Mouse (Mus musculus): ENCODE data around the gene Khdc1c.
"Not testable (repeated sequence)": the region's sequence is repeated elsewhere in the genome, so short reads cannot be mapped to it uniquely, and the experiment has no call there.

Khdc1c gene

DNA sequence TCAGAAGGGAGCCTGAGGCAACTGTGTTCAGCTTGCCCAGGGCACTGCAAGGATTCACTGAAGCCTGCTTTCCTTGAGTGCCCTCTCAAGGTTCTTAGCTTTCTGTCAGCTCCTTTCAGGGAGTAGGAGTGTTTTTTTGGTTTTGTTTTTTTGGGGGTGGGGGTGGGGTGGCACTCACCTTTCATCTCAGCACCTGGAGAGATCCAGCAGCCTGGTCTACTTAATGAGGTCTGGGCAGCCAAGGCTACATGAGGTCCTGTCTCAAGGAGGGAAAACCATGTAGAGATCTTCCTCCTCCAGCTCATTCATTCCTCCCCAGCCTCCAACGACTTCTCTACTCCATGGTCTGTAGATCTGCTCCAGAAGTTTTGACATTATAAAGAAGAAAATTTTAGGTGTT lies at the start of gene Khdc1c:
Khdc1c (plus strand) TSS at position 301 of the 400 bp plus-strand sequence.
- not testable (repeated sequence) for DNase-seq (ENCODE audit: low spot score)

DNA sequence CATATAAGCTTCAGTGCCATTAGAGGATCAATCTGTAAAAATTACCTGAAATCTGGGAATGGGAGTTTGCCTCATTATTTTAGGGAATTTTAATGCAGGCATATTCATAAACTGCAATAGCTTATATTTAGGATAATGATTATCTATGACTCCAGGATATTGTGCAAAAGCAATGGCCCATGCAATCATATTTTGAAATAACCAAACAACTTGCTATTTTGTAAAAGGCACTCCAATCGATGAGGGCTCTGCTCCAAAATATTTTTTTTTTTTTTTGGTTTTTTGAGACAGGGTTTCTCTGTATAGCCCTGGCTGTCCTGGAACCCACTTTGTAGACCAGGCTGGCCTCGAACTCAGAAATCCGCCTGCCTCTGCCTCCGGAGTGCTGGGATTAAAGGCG lies 47.9 kb upstream of the Khdc1c start:
- not testable (repeated sequence) for DNase-seq (ENCODE audit: low spot score)

DNA sequence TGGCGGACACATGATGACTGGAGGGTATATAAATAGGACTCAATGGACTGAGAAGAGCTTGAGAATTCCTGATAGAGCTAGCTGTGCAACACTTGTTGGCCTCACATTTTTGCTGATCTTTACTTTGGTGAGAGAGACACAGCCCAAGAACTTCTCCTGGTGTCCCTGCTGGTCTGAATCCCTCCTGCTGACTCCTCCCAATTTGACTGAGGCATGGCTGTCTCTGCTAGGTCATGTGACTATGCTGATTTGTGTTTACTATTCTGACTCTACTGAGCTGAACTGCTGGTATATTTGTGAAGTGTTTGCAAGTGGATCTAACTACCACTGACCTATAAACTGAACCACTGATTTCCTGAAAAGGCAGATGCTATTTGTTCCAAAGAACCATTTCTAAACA lies 46.5 kb upstream of the Khdc1c start:
- DNase-seq (ENCODE audit: low spot score) = no peak

DNA sequence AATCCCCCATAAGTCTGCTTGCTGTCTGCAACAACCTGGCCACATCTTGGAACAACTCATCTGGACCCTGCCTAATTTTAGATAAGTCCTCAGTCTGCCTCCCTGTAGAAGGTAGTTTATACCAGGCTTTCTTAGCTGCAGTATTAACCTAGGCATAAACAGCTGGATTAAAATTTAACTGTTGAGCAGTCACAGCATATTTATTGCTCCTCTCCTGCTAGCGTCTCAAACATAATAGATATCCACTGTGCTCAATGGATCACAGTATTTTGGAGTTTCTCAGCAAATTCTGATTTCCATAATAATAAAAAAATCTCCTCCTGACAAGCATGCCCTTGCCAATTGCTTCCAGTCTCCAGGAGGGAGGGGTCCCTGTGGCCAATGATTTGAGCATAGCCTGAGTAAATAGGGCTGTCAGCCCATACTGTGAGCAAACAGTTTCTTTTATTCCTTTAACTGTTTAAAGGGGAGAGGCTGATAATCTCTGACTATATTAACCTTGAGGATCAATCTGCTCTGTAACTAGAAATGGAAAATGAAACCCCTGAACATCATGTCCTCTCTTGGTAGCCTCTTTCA lies 44.0 kb upstream of the Khdc1c start:
- no peak for DNase-seq (ENCODE audit: low spot score)

DNA sequence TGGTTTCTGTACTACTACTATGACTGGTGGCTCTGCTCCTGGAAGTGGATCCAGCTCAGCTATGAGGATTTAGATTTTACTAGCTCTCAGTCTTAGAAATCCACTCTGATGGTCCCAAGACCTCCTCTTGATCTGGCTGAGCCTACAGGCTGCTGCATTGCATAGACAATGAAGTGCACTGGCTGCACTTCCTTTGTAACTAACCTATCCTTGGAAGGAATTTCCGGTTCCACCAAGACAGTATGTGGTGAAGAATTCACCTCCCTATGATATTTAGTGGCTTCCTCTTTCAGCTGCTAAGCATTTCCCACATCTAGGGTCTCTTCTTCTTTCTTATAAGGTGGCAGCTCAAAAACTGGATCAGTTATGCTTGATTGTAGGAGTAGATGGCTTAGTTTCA lies 43.5 kb upstream of the Khdc1c start:
- no peak for DNase-seq (ENCODE audit: low spot score)

DNA sequence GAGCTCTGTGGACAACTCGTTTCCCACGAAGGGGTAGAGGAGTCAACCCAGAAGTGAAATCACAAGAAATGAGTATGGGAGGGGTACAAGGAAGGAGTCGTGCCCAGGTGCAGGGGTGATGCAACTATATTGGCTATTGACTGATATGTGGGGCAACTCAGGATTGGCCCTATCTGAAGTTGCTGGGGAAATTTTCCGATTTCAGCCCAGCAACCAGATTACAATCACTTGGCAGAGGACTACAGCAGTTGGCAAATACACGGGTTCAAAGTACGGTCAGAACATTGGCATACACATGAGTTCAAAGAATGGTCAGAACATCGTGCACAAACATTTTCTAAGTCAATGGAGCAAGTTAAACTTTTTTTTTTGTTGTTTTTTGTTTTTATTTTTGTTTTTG lies 41.4 kb upstream of the Khdc1c start:
- no peak for DNase-seq (ENCODE audit: low spot score)

DNA sequence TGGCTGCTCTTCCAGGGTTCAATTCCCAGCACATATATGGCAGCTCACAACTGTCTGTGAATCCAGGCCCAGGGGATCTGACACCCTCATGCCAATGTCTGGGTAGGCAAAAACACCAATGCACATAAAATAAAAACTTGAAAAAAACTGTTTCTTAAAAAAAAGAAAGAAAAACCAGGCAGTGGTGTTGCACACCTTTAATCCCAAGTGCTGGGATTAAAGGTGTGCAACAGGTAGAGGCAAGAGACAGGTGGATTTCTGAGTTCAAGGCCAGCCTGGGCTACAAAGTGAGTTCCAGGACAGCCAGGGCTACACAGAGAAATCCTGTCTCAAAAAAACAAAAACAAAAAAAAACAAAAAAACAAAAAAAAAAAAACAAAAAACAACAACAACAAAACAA lies 37.0 kb upstream of the Khdc1c start:
- not testable (repeated sequence) for DNase-seq (ENCODE audit: low spot score)

DNA sequence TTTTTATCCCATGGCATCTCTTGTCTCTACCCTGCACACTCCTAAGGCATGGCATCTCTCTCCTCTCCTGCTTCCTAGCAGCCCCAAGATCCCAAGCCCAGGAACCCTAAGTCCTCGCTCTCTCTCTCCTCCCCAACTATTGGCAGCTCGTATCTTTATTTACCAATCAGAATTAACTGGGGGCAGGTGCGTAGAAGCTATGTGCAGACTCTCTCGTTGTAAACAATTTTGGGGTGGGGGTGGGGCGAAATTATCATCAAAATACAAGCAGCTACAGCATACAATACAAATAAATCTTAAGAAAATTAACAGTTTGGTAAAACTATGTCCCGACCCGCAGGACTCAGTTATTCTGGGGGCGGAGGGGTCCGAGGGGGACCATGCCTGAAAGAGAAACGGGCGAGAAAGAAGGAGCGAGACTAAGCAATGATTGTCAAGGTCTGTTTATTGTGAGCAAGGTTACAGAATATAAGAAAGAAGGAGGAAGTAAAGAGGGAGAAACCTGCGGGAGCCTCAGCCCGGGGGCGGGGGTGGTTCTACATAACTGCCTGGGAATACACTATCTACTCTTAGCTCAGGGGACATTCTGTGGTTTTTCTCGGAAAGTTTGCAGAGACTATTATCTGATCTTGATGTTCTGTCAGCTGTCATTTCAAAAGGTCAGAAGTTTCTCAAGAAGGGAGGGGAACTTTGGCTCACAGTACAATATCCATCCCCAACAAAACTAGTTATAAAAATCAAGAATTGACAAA lies 34.7 kb upstream of the Khdc1c start:
- peak; percentile 53 for DNase-seq (ENCODE audit: low spot score)

DNA sequence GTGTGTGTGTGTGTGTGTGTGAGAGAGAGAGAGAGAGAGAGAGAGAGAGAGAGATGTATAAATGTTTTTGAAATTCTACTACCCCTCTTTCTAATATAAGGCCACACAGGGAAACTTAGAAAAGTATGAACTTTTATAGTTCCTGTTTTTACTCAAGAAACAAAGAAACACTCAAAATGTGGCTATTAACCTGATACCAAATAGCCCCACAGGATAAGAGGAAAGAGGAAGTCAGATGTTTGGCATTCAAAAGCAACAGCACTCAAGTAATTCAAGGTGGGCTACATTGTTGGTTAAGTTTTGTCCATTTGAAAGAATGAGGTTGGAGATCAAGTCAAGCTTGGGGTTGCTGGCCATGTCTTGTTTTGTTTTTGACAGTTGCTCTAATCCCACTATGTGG lies 32.3 kb upstream of the Khdc1c start:
- no peak for DNase-seq (ENCODE audit: low spot score)

DNA sequence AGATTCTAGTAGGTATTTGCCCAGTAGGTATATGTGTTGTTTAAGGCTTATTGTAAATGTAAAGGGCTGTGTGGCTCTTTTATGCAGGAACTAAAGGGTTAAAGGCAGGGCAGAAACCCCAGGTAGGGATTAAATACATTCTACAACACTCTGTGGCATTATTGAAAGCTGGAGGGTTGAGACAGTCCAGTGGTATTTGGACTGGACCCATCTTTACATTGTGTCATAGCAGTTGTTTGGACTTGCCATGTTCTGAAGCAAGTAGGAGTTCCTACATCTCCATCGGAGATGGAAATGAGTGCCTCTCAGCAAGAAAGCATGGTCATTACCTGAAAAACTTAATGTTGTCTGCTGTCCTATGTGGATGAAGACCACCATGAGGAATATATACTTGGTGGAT lies 27.4 kb upstream of the Khdc1c start:
- no peak for DNase-seq (ENCODE audit: low spot score)

DNA sequence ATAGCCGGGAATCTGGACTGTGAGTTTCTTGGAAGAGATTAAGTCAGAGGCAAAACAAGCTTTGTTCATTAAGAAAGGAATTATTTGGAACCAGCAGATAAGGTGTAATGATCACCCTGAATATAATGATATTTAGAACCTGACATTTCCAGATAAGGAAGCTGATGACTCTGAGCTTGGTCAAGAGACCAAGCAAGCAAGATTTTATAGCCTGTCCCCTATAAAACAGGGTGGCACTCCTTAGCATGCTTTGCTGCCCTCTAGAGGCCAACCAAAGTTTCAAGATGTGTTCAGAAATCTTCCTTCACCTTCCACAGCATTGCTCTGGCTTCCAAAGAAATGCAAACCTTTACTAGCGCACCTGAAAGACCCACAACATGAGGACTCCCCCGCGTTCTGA lies 23.9 kb upstream of the Khdc1c start:
- peak; percentile 60 for DNase-seq (ENCODE audit: low spot score)

DNA sequence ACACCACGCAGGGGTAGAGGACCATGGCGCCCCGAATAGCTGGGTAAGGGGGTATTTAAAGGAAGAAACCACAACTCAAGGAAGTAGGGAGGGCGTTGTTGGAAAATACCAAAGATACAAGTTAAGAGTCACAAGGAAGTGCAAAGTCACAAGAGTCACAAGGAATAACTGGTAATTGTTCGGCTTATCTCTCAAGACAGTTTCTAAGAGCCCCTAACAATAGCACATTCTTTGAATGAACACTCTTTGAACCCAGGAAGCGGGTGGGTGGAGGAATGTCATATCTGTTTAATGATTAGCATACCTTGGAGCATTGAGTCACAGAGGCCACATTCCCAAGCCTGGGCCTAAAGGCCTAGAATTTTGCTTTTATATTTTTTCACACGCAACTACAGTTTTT lies 23.4 kb upstream of the Khdc1c start:
- not testable (repeated sequence) for DNase-seq (ENCODE audit: low spot score)

DNA sequence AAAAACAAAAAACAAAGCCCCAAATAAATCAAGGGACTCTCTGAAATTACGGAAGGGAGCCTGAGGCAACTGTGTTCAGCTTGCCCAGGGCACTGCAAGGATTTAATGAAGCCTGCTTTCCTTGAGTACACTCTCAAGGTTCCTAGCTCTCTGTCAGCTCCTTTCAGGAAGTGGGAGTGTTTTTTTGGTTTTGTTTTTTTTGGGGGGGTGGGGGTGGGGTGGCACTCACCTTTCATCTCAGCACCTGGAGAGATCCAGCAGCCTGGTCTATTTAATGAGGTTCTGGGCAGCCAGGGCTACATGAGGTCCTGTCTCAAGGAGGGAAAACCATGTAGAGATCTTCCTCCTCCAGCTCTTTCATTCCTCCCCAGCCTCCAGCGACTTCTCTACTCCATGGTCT lies 18.8 kb upstream of the Khdc1c start, which contains the start of gene Khdc1a:
Khdc1a (plus strand) TSS at position 301 of the 400 bp plus-strand sequence.
- DNase-seq (ENCODE audit: low spot score) = no peak

DNA sequence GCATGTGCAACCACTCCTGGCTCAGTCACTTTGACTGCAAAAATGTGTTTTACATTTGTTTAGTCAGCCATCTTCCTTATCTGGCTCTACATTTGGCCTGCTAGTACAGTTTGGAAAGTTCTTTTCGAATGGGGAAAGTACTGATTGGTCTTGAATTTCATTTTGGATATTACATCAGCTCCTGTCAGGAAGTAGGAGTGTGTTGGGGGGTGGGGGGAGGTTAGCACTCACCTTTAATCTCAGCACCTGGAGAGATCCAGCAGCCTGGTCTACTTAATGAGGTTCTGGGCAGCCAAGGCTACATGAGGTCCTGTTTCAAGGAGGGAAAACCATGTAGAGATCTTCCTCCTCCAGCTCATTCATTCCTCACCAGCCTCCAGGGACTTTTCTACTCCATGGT lies 15.1 kb downstream of the Khdc1c start, which contains the start of gene Khdc1b:
Khdc1b (plus strand) TSS at position 301 of the 400 bp plus-strand sequence.
- DNase-seq (ENCODE audit: low spot score) = no peak

DNA sequence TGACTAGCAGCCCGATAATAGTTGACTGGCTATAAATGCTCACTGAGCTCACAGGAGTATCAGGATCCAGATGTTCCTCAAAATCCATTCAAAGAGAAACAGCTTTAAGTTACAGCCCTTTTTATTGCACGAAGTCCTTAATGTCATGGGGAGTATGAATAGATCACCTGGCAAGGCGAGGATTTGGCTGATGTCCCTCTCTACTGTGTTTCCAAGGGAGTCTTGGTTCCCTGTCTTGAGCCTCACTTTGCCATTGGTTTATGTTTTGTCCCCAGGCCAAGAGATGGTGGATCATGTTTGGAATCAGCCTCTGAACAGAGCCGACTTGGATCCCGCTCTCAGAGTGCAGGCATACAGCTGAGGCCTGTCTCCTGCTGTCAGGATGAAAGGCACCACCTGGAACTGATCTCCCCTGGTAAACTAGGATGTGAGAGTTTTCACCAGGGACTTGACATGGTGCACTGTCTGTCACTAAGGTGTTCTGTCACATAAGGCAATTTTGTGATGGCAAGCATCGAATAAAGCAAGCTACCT lies 23.1 kb downstream of the Khdc1c start:
- DNase-seq (ENCODE audit: low spot score) = no peak

DNA sequence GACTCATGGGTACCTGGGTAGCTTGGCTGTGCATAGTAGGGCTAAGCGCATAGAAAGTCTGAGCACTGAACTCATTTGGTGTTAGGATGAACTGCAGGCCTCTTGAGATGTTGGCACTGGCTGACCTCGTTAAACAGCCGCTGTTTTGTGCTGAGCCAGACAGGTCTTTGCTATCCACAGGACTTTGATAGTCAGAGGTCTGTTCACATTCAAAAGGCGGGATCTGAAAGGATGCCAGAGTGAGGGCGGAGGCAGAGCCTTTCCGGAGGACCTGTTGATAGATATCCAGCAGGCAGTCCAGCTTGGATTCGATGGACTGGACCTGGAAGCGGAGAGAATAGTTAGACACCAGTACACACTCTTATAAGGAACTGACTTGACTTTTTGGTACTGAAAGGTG lies 34.7 kb downstream of the Khdc1c start:
- no peak for DNase-seq (ENCODE audit: low spot score)

DNA sequence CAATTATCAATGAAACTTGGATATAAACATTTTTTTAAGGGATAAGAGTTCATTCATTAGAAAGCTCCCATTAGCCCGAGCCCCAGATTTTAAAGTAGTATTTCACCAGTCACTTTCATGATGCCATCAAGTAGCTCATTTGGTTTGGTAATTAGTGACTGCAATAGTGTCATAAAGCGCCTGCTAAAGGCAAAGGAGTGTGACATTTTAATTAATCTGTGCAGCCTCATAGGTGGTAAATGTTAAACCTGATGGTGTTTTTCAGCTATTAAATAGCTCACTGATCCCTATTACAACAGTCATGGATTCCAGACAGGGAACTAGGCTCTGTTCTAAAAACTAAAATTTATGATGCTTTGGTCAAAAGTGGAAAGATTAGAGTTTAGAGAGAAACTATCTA lies 39.1 kb downstream of the Khdc1c start:
- no peak for DNase-seq (ENCODE audit: low spot score)

DNA sequence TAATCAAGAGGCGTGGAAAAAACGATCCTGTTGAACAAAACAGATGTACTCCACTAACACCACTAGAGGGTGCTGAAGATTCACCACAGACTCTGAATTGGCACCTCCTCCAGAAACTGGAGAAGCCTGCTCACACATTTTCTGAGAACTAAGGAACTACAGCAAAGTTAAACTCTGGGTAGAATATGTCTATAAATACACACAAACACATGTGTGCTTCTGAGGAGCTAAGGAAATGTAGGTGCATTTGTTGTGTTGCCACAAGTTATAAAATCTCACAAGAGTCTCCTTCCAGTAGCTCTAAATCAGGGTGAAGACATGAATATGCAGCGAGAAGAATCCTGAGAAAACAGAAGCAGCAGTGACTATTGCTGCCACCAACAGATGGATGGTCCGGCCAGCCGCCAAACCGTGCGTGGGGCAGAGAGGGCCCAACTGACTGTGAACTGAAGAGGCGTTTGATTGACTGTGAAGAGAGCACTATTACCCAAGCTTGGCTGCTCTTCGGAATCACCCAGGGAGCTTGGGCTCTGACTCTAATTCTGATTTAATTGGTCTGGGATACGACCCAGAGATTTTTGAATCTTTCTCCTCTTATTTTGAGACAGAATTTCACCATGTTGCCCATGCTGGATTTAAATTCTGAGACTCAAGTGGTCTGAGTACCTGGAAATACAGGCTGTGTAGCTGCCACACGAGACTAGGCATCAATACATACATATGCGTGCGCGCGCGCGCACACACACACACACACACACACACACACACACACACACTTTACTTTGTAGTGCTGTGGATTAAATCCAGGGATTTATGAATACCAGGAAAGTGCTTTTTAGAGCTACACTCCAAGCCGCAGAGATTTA lies 43.4 kb downstream of the Khdc1c start:
- peak; percentile 27 for DNase-seq (ENCODE audit: low spot score)

DNA sequence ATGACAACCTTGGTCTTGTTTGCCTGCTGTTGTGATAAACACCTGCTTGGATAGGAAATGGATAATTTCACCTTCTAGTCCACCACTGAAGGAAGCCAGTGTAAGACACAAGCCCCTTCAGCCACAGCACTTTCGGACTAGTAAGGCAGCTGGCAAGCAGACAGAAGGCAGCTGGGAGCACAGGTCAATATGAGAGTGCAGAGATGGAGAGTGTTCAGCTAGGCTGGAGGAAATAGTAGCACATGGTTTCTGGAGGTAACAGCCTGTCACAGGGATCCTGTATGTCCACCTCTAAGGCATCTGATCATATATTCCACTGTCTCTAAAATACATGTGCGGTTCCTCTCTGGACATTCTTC lies 44.0 kb downstream of the Khdc1c start:
- no peak for DNase-seq (ENCODE audit: low spot score)

DNA sequence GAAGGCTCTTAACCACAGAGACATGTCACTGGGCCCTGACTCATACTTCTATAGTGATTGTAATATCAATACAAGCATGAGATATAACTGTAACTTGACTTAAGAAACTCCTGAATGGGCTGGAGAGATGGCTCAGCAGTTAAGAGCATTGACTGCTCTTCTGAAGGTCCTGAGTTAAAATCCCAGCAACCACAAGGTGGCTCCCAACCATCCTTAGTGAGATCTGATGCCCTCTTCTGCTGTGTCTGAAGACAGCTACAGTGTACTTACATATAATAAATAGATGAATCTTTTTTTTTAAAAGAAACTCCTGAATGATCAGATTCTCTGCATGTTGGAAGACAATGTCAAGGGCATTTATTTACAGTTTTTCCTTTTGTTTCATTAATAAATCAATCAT lies 51.2 kb downstream of the Khdc1c start:
- no peak for DNase-seq (ENCODE audit: low spot score)

Data from yolk sac, embryonic 10.5 days (tissue).